Mouse (Mus musculus) stomach, embryonic 14.5 days (tissue): Measurements from ENCODE around the gene Tnrc6c. TPM values are rescaled to one million over a fixed set of nuclear protein-coding genes. Genes with fewer than 3 reads are reported as not detected.

Source experiments
- ATAC-seq: fragments of 200-750 bp; cut with Nextera tagmentation; 2 replicates; pipeline ENCODE4 v1.8.0; 2017; ENCODE audit warnings: low read depth, moderate TSS enrichment; ENCODE audit not compliant: insufficient number of reproducible peaks, insufficient read depth, low FRiP score
- H3K27ac ChIP-seq: fragments of 300-500 bp; sonication (generic); 2 replicates; pipeline ENCODE4 v1.5.1; 2014; ENCODE audit warnings: mild to moderate bottlenecking, low read length, moderate library complexity, mixed read lengths
- H3K27me3 ChIP-seq: fragments of 300-500 bp; sonication (generic); 2 replicates; pipeline ENCODE4 v1.6.1; 2014; ENCODE audit warnings: low read length, control low read depth, mixed read lengths; ENCODE audit not compliant: control insufficient read depth, insufficient read depth
- H3K36me3 ChIP-seq: fragments of 300-500 bp; sonication (generic); 2 replicates; pipeline ENCODE4 v1.6.1; 2014; ENCODE audit warnings: mild to moderate bottlenecking, control low read depth, low read length, moderate library complexity, mixed read lengths; ENCODE audit not compliant: control insufficient read depth, insufficient read depth
- H3K4me1 ChIP-seq: fragments of 300-500 bp; sonication (generic); 2 replicates; pipeline ENCODE4 v1.6.1; 2014; ENCODE audit warnings: low read length, control low read depth, mixed read lengths; ENCODE audit not compliant: control insufficient read depth, insufficient read depth
- H3K4me2 ChIP-seq: fragments of 300-500 bp; sonication (generic); replicated peaks from 2 replicates; pipeline ENCODE4 v1.6.1; 2014; ENCODE audit warnings: low read depth, low read length, control low read depth
- H3K4me3 ChIP-seq: fragments of 300-500 bp; sonication (generic); 2 replicates; pipeline ENCODE4 v1.5.1; 2014; ENCODE audit warnings: low read depth, low read length, control low read depth
- H3K9ac ChIP-seq: fragments of 300-500 bp; sonication (generic); replicated peaks from 2 replicates; pipeline ENCODE4 v1.6.1; 2014; ENCODE audit warnings: low read depth, mild to moderate bottlenecking, control low read depth, low read length, moderate library complexity, mixed read lengths
- H3K9me3 ChIP-seq: fragments of 300-500 bp; sonication (generic); 2 replicates; pipeline ENCODE4 v1.6.1; 2016; ENCODE audit warnings: low read depth, low read length, control low read depth; ENCODE audit not compliant: control insufficient read depth
- WGBS: fragments of 180-500 bp; shearing (Covaris S2); extraction: QIAGEN DNeasy Blood & Tissue Kit; methylation state at CpG from one replicate; pipeline ENCODE4 v1.1.7; 2014; 5-methylcytosine and 5-hydroxymethylcytosine counted together
- polyA plus RNA-seq: library from polyadenylated mRNA; unstranded; fragments of >200 nt; fragmentation: Nextera tagmentation; extraction: Ambion mirVana; gene quantifications from 2 replicates; pipeline ENCODE4 v1.2.1, GENCODE M21; 2014

The Tnrc6c gene
- polyA plus RNA-seq, 1 experiment from 2014 or later = 15.5 TPM

- Histone ChIP-seq H3K4me1 (no peaks in the 10 kb centered on the region), H3K4me2 (no peak overlapping the region), H3K9ac (no peak overlapping the region), H3K4me3 (no peak overlapping the region), H3K36me3 (peaks cover 3% of the 10 kb centered on the region; the same call in 1 of the 2 replicates), H3K9me3 (no peaks in the 10 kb centered on the region), H3K27ac (no peak overlapping the region), H3K27me3 (no peaks in the 10 kb centered on the region)
- 53% methylated on average over 4 of the region's 4 CpGs for WGBS
- no peak for ATAC-seq
Measured at GRCm38 (mm10) chr11:117709308-117709707, 55.2 kb downstream of the Tnrc6c start.

GRCm38 (mm10) chr11:117710815-117711294 lies 56.8 kb downstream of the Tnrc6c start:
- H3K27me3 ChIP-seq = no peaks in the 10 kb centered on the region
- no peak for ATAC-seq
- H3K9ac ChIP-seq = no peak overlapping the region
- H3K27ac ChIP-seq = no peak overlapping the region
- H3K4me3 ChIP-seq = no peak overlapping the region
- H3K36me3 ChIP-seq = peaks cover 14% of the 10 kb centered on the region; the same call in 1 of the 2 replicates
- no peaks in the 10 kb centered on the region for H3K4me1 ChIP-seq
- no peaks in the 10 kb centered on the region for H3K9me3 ChIP-seq
- WGBS = 93% methylated on average over 2 of the region's 2 CpGs
- H3K4me2 ChIP-seq = no peak overlapping the region

DNA sequence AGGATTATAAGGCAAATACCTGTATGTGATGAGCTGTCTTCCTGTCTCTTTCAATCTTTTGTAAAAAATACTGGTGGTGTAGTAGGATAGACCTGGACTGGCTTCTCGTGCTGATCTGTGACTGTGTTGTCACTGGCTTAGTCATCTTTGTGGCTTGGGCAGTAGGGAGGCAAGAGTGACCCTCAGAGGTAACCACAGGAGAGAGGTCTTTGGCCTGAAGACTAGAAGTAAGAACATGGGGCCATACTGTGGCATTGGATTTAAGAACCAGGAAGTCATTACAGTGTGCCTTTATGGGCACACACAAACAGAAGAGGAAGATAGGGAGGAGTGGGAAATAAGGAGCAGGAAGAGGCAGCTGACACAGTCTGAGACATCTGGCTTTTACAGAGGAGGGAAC lies 58.0 kb downstream of the Tnrc6c start:
- 96% methylated on average over 1 of the region's 1 CpGs for WGBS

GRCm38 (mm10) chr11:117713375-117713774 lies 59.3 kb downstream of the Tnrc6c start:
- ATAC-seq = no peak
- 90% methylated on average over 6 of the region's 6 CpGs for WGBS

More for the DNA sequence above, 58.0 kb downstream of the Tnrc6c start:
- ATAC-seq = no peak
- Histone ChIP-seq H3K27ac (no peak overlapping the region), H3K9ac (no peak overlapping the region), H3K4me2 (no peak overlapping the region), H3K4me3 (no peak overlapping the region), H3K36me3 (peaks cover 19% of the 10 kb centered on the region), H3K27me3 (no peaks in the 10 kb centered on the region), H3K9me3 (no peaks in the 10 kb centered on the region), H3K4me1 (no peaks in the 10 kb centered on the region)

GRCm38 (mm10) chr11:117718838-117719237 lies 64.7 kb downstream of the Tnrc6c start:
- H3K9ac ChIP-seq = no peak overlapping the region
- H3K4me1 ChIP-seq = no peaks in the 10 kb centered on the region
- peaks cover 60% of the 10 kb centered on the region for H3K36me3 ChIP-seq
- H3K4me2 ChIP-seq = no peak overlapping the region
- ATAC-seq = no peak
- 92% methylated on average over 3 of the region's 3 CpGs for whole genome bisulfite sequencing
- no peak overlapping the region for H3K27ac ChIP-seq
- no peaks in the 10 kb centered on the region for H3K27me3 ChIP-seq
- no peak overlapping the region for H3K4me3 ChIP-seq
- no peaks in the 10 kb centered on the region for H3K9me3 ChIP-seq

More at GRCm38 (mm10) chr11:117713375-117713774, 59.3 kb downstream of the Tnrc6c start:
- Histone ChIP-seq H3K4me3 (no peak overlapping the region), H3K4me2 (no peak overlapping the region), H3K27ac (no peak overlapping the region), H3K4me1 (no peaks in the 10 kb centered on the region), H3K9ac (no peak overlapping the region), H3K9me3 (no peaks in the 10 kb centered on the region), H3K27me3 (no peaks in the 10 kb centered on the region), H3K36me3 (peaks cover 26% of the 10 kb centered on the region)

DNA sequence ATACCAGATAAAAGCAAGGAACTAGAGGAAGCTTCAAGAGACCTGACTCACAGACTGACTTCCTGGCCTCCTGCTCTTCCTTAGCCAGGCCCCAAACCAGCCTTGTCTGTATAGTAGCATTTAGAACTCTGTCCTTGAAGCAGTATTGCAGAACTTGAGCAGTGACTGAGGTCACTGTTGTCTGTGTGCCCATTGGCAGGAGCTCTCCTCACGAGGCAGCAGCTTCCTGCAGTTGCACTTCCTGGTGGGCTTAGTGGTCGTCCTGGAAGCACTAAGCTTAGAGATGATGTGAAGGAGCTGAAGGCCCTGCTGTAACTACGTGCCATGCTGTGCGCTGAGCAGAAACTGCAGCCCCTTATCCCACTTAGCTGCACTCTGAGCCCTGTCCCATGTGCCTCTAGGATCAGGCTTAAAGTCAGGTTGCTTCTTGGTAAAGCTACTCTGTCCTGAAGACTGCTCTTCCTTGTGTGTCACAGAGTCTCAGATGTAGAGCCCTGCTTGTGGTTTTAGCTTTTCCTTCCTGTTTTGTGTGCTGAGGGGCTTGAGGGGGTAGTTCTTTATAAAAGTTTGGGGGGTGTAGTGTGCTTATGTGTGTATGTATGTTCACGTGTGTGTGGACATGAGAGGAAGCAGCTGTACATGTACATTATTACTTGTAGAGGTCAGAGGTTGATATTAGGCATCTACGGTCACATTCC lies 70.7 kb downstream of the Tnrc6c start:
- H3K4me2 ChIP-seq = no peak overlapping the region

DNA sequence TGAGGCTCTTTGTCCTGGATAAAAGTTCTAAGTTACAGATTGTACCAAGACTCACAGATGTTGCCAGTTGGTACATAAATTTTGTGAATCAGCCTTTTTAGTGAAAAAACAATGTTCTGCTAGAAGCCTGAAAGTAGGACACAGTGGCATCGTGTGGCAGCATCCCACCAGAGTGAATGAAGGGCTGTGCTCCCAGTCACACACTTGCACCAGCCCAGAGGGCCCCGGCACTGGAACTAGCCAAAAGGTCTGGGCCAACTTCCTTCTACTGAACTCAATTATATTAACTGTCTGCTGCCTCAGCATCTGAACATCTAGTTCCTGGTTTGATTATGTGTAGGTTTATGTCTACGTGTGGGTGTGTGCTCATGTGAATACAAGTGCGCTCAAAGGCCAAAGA lies 72.9 kb downstream of the Tnrc6c start:
- H3K9ac ChIP-seq = no peak overlapping the region
- peaks cover 4% of the 10 kb centered on the region; the same call in 1 of the 2 replicates for H3K4me1 ChIP-seq
- peaks cover 8% of the 10 kb centered on the region; the same call in 1 of the 2 replicates for H3K36me3 ChIP-seq
- H3K4me2 ChIP-seq = no peak overlapping the region
- H3K27me3 ChIP-seq = no peaks in the 10 kb centered on the region
- no peak overlapping the region for H3K27ac ChIP-seq
- ATAC-seq = no peak
- no peaks in the 10 kb centered on the region for H3K9me3 ChIP-seq
- no peak overlapping the region for H3K4me3 ChIP-seq
- WGBS = 95% methylated on average over 4 of the region's 4 CpGs

More for the DNA sequence above, 70.7 kb downstream of the Tnrc6c start:
- ATAC-seq = no peak
- H3K36me3 ChIP-seq = peaks cover 27% of the 10 kb centered on the region
- H3K9ac ChIP-seq = no peak overlapping the region
- H3K27me3 ChIP-seq = no peaks in the 10 kb centered on the region
- no peak overlapping the region for H3K27ac ChIP-seq
- H3K4me3 ChIP-seq = no peak overlapping the region
- peaks cover 4% of the 10 kb centered on the region; the same call in 1 of the 2 replicates for H3K4me1 ChIP-seq
- no peaks in the 10 kb centered on the region for H3K9me3 ChIP-seq
- WGBS = 86% methylated on average over 6 of the region's 6 CpGs

- Histone ChIP-seq H3K4me3 (no peak overlapping the region), H3K4me2 (no peak overlapping the region), H3K27me3 (no peaks in the 10 kb centered on the region), H3K4me1 (peaks cover 4% of the 10 kb centered on the region; the same call in 1 of the 2 replicates), H3K9ac (no peak overlapping the region), H3K36me3 (no peaks in the 10 kb centered on the region; the same call in 1 of the 2 replicates), H3K9me3 (no peaks in the 10 kb centered on the region), H3K27ac (no peak overlapping the region)
- 92% methylated on average over 5 of the region's 5 CpGs for WGBS
- ATAC-seq = no peak
Measured at GRCm38 (mm10) chr11:117728245-117728644, 74.2 kb downstream of the Tnrc6c start.
